Mouse (Mus musculus) limb, embryonic 10.5 days (tissue): ENCODE data around the gene Ntrk1. TPM values are rescaled to one million over a fixed set of nuclear protein-coding genes. Genes with fewer than 3 reads are reported as not detected.

Source experiments
- DNase-seq: peaks from one replicate; pipeline ENCODE4 v3.0.0-alpha.2; 2017; ENCODE audit warnings: low spot score
- H3K27ac ChIP-seq: fragments of 300-500 bp; sonication (generic); 2 replicates; pipeline ENCODE4 v1.5.1; 2016; ENCODE audit warnings: mild to moderate bottlenecking
- H3K27me3 ChIP-seq: fragments of 300-500 bp; sonication (generic); 2 replicates; pipeline ENCODE4 v1.6.1; 2016; ENCODE audit warnings: low read depth, mild to moderate bottlenecking; ENCODE audit not compliant: poor library complexity, severe bottlenecking
- H3K36me3 ChIP-seq: fragments of 300-500 bp; sonication (generic); 2 replicates; pipeline ENCODE4 v1.6.1; 2016; ENCODE audit warnings: mild to moderate bottlenecking, moderate library complexity
- H3K4me1 ChIP-seq: fragments of 300-500 bp; sonication (generic); 2 replicates; pipeline ENCODE4 v1.6.1; 2016
- H3K4me3 ChIP-seq: fragments of 300-500 bp; sonication (generic); 2 replicates; pipeline ENCODE4 v1.5.1; 2016; ENCODE audit warnings: mild to moderate bottlenecking, moderate library complexity
- H3K9me3 ChIP-seq: fragments of 300-500 bp; sonication (generic); replicated peaks from 2 replicates; pipeline ENCODE4 v1.6.1; 2016; ENCODE audit warnings: mild to moderate bottlenecking
- WGBS: fragments of 180-500 bp; shearing (Covaris S2); methylation state at CpG from one replicate; pipeline ENCODE4 v1.1.7; 2016; 5-methylcytosine and 5-hydroxymethylcytosine counted together
- polyA plus RNA-seq: library from polyadenylated mRNA; unstranded; fragments of >200 nt; fragmentation: Nextera tagmentation; extraction: Ambion mirVana; gene quantifications from 2 replicates; pipeline ENCODE4 v1.2.1, GENCODE M21; 2016

Gene Ntrk1
- polyA plus RNA-seq, 1 experiment from 2014 or later, result 0.29 TPM

- Histone ChIP-seq H3K4me1 (peaks cover 22% of the 10 kb centered on the region), H3K9me3 (no peaks in the 10 kb centered on the region), H3K36me3 (no peaks in the 10 kb centered on the region), H3K4me3 (no peak overlapping the region), H3K27ac (no peak overlapping the region), H3K27me3 (peaks cover 77% of the 10 kb centered on the region)
- 61% methylated on average over 23 of the region's 23 CpGs for WGBS
- no peak for DNase-seq
These were observed 16.7 kb downstream of the Ntrk1 start for GRCm38 (mm10) chr3:87778283-87778682.

DNA sequence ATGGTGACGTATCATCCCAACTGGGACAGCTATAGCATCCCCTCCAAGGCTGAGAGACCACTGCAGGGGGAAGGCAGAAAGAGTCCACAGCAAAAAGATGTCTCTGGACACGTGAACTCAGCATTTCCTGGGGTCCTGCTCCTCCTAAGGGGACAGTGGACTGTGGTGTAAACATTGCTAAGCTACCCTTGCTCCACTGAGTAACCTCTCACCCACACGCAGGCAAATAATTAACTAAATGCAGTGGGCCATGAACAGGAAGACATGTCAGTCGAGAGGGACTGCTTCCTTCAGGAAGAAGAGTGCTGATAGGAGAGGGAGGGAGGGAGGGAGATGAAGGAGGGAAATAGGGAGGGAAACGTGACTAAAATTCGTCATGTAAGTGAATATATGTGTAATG is 23.9 kb downstream of the Ntrk1 start:
- WGBS, result 60% methylated on average over 6 of the region's 6 CpGs
- H3K9me3 ChIP-seq, result no peaks in the 10 kb centered on the region
- DNase-seq, result no peak

DNA sequence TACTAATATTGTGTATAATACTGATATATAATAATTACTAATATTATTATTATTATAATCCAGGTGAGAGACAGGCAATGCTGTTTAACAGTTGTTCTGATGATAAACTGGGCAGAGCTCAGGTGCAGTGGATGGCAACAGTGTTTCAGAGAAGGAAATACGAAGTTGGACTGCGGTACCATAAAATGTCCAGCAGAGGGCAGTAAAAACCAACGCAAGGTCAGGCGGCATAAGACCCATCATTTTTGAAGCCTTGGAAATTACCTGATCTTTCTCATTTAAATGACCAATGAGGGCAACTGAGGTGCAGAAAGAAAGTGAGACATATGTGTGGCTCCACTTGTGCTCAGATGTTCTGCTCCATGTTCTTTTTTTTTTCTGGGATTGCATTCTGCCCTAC is 24.7 kb downstream of the Ntrk1 start:
- Histone ChIP-seq H3K4me3 (no peak overlapping the region), H3K9me3 (no peaks in the 10 kb centered on the region), H3K27ac (no peak overlapping the region), H3K27me3 (peaks cover 59% of the 10 kb centered on the region), H3K4me1 (peaks cover 39% of the 10 kb centered on the region), H3K36me3 (no peaks in the 10 kb centered on the region)
- 0% methylated on average over 4 of the region's 4 CpGs for WGBS
- peak; percentile 66 for DNase-seq

More for the DNA sequence above, 23.9 kb downstream of the Ntrk1 start:
- Histone ChIP-seq H3K27me3 (peaks cover 67% of the 10 kb centered on the region), H3K4me1 (peaks cover 32% of the 10 kb centered on the region), H3K27ac (no peak overlapping the region), H3K4me3 (no peak overlapping the region), H3K36me3 (no peaks in the 10 kb centered on the region)

GRCm38 (mm10) chr3:87769506-87769905 is 25.5 kb downstream of the Ntrk1 start:
- Histone ChIP-seq H3K36me3 (no peaks in the 10 kb centered on the region), H3K4me3 (no peak overlapping the region), H3K27me3 (peaks cover 52% of the 10 kb centered on the region), H3K9me3 (no peaks in the 10 kb centered on the region), H3K27ac (no peak overlapping the region), H3K4me1 (peaks cover 47% of the 10 kb centered on the region)
- 79% methylated on average over 8 of the region's 8 CpGs for WGBS
- no peak for DNase-seq

- Histone ChIP-seq H3K27ac (peak overlapping the region; percentile 83), H3K9me3 (no peaks in the 10 kb centered on the region), H3K27me3 (peaks cover 46% of the 10 kb centered on the region), H3K36me3 (no peaks in the 10 kb centered on the region), H3K4me3 (peak overlapping the region; percentile 58), H3K4me1 (peaks cover 54% of the 10 kb centered on the region)
- peak; percentile 92 for DNase-seq
- 1% methylated on average over 37 of the region's 37 CpGs for WGBS
These were observed 26.1 kb downstream of the Ntrk1 start for GRCm38 (mm10) chr3:87768844-87769243.

- peaks cover 42% of the 10 kb centered on the region for H3K27me3 ChIP-seq
- H3K9me3 ChIP-seq, result no peaks in the 10 kb centered on the region
- H3K4me3 ChIP-seq, result peak overlapping the region; percentile 58
- peaks cover 58% of the 10 kb centered on the region for H3K4me1 ChIP-seq
- peak overlapping the region; percentile 83 for H3K27ac ChIP-seq
- DNase-seq, result no peak
- WGBS, result 54% methylated on average over 6 of the region's 6 CpGs
- H3K36me3 ChIP-seq, result no peaks in the 10 kb centered on the region
These were observed 26.5 kb downstream of the Ntrk1 start for GRCm38 (mm10) chr3:87768431-87768830.

DNA sequence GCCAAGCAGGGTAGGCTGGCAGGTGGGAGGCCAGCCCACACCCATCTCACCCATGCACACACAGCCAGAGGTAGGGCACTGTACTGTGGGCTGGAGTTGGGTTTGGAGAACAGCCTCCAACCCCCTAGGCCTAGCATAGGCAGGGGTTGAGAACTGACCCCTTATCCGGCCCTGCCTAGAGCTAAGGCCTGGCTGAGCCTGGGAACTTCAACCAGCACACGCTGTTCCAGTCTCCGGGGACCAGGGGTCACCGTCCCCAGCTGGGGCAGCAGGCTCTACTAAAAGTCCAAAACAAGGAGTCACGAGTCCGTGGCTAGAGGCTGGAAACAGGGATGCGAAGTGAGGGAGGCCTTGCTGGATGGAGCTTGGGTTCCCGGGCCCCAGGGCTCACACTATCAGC is 27.2 kb downstream of the Ntrk1 start:
- 78% methylated on average over 8 of the region's 8 CpGs for WGBS

GRCm38 (mm10) chr3:87766284-87766667 is 28.7 kb downstream of the Ntrk1 start:
- H3K36me3 ChIP-seq, result no peaks in the 10 kb centered on the region
- no peaks in the 10 kb centered on the region for H3K9me3 ChIP-seq
- 81% methylated on average over 3 of the region's 3 CpGs for WGBS
- peaks cover 23% of the 10 kb centered on the region for H3K27me3 ChIP-seq
- H3K4me1 ChIP-seq, result peaks cover 79% of the 10 kb centered on the region
- peak overlapping the region; percentile 87 for H3K27ac ChIP-seq
- no peak for DNase-seq
- 0 out of 2 replicates have a peak overlapping the region, but pooled peaks have one; percentile 16 for H3K4me3 ChIP-seq

More for the DNA sequence above, 27.2 kb downstream of the Ntrk1 start:
- no peak for DNase-seq
- H3K27me3 ChIP-seq, result peaks cover 38% of the 10 kb centered on the region
- H3K27ac ChIP-seq, result peak overlapping the region; percentile 83
- no peaks in the 10 kb centered on the region for H3K36me3 ChIP-seq
- peak overlapping the region; percentile 58 for H3K4me3 ChIP-seq
- H3K9me3 ChIP-seq, result no peaks in the 10 kb centered on the region
- peaks cover 65% of the 10 kb centered on the region for H3K4me1 ChIP-seq

GRCm38 (mm10) chr3:87765631-87766283 is 29.2 kb downstream of the Ntrk1 start:
- WGBS, result 73% methylated on average over 5 of the region's 5 CpGs
- no peak for DNase-seq
- Histone ChIP-seq H3K9me3 (no peaks in the 10 kb centered on the region), H3K36me3 (no peaks in the 10 kb centered on the region), H3K27me3 (peaks cover 18% of the 10 kb centered on the region), H3K4me3 (peak overlapping the region; percentile 16; the same call in 1 of the 2 replicates), H3K27ac (peak overlapping the region; percentile 87), H3K4me1 (peaks cover 85% of the 10 kb centered on the region)

GRCm38 (mm10) chr3:87765091-87765490 is 29.9 kb downstream of the Ntrk1 start:
- Histone ChIP-seq H3K27ac (peak overlapping the region; percentile 87), H3K36me3 (no peaks in the 10 kb centered on the region), H3K9me3 (no peaks in the 10 kb centered on the region), H3K4me3 (peak overlapping the region; percentile 31), H3K4me1 (peaks cover 89% of the 10 kb centered on the region), H3K27me3 (peaks cover 16% of the 10 kb centered on the region)
- 12% methylated on average over 10 of the region's 10 CpGs for WGBS
- DNase-seq, result peak; percentile 71

DNA sequence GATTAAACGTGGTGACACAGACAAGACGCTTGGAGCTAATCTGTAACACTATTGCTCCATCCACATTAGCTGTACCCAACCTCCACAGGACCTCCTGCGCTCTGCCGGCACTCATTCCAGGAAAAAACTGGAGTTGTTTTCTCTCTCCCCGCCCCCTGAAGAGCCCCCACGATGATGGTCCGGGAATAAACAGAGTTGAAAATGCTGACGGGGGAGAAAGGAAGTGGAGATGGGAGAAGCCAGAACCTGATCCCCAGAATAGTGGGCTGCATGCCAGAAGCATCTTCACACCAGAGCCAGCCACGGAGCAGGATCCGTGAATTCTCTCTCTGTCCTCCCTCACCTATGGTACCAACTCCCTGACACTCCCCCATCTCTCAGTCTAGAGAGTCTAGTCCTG is 30.5 kb downstream of the Ntrk1 start:
- peaks cover 3% of the 10 kb centered on the region for H3K36me3 ChIP-seq
- peak overlapping the region; percentile 87 for H3K27ac ChIP-seq
- no peak for DNase-seq
- peaks cover 95% of the 10 kb centered on the region for H3K4me1 ChIP-seq
- H3K27me3 ChIP-seq, result peaks cover 12% of the 10 kb centered on the region
- WGBS, result 33% methylated on average over 10 of the region's 10 CpGs
- H3K4me3 ChIP-seq, result peak overlapping the region; percentile 31
- H3K9me3 ChIP-seq, result no peaks in the 10 kb centered on the region

DNA sequence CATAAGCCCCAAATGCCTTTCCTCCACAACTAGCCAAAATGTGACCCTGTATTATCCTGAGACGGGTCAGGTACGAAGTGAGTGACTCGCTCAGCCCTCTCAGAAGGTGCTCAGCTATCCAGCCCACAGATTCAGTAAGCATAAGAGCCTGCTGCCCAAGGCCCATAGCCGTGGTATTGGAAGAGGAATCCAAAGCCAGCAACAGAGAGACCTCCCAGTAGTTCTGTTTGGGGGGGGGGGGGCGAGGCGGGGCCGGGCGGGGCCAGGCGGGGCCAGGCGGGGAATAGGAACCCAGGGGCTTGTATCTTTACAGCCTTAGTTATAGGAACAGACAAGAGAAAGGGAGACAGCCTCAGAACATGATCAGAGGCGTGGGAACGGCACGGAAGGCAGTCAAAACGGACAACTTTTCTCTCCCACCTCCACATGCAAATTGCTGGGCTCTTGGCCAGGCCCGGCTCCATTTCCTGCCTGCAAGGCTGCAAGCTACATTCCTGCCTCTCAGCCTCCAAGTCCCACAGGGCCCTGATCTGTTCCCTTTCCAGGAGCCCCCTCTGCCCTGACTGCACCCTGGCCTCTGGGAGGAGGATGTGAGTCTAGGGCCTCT is 31.2 kb downstream of the Ntrk1 start:
- H3K27me3 ChIP-seq, result peaks cover 11% of the 10 kb centered on the region
- peak overlapping the region; percentile 31 for H3K4me3 ChIP-seq
- no peaks in the 10 kb centered on the region for H3K9me3 ChIP-seq
- peak overlapping the region; percentile 87 for H3K27ac ChIP-seq
- 20% methylated on average over 15 of the region's 15 CpGs for WGBS
- peak; percentile 68 for DNase-seq
- peaks cover 10% of the 10 kb centered on the region for H3K36me3 ChIP-seq
- peaks cover 98% of the 10 kb centered on the region for H3K4me1 ChIP-seq

- Histone ChIP-seq H3K27me3 (peaks cover 9% of the 10 kb centered on the region), H3K9me3 (no peaks in the 10 kb centered on the region), H3K27ac (peak overlapping the region; percentile 87), H3K4me1 (peaks cover 98% of the 10 kb centered on the region), H3K4me3 (peak overlapping the region; percentile 31; the same call in 1 of the 2 replicates), H3K36me3 (peaks cover 16% of the 10 kb centered on the region)
- DNase-seq, result no peak
- WGBS, result 69% methylated on average over 4 of the region's 4 CpGs
These were observed 31.8 kb downstream of the Ntrk1 start for GRCm38 (mm10) chr3:87763202-87763601.
